Mouse (Mus musculus): ENCODE data around the gene Pgk1. TPM values are rescaled to one million over a fixed set of nuclear protein-coding genes. Genes with fewer than 3 reads are reported as not detected.

Gene Pgk1
- polyA plus RNA-seq, 3 experiments from 2014 or later, result 137 to 227 (median 157) TPM

DNA sequence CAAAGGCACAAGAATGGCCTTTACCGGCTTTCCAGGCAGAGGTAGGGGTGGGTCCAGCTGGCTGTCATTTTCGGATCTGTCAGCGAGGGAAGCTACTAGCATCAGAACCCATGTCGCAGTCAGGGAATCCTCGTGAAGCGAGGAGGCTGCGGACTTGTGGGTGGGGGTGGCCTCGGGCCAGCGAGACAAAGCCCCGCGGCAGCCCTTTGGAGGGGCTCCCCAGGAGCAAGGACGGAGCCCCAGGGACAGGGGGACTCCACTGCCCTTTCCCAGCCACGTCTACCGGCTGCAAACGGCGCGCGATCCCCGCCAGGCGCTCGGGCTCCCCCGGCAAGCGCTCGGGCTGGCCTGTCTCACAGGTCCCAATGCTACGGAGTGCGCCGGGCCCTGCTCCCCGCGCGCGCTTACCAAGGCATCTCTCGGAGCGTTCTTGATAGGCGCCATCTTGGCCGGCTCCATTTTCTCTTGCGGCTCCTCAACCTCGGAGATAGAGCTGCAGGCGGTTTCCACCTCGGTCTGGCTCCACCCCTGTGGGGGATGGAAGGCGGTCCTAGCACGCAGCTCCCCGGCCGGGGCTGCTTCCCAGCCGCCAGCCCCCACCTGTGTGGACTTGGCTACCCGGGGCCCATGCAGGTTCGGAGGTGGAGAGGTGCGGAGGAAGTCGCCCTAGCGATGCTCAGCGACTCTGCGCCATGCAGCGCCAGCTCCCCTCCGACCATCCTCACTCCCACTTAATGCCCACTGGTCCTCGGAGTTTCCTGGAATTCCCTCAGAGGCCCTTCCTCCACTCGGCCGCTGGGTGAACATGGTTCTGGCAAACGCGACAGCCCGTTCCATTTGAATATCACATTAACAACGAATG lies 32.5 kb downstream of the Pgk1 start:
- peak; percentile 94 for ATAC-seq

DNA sequence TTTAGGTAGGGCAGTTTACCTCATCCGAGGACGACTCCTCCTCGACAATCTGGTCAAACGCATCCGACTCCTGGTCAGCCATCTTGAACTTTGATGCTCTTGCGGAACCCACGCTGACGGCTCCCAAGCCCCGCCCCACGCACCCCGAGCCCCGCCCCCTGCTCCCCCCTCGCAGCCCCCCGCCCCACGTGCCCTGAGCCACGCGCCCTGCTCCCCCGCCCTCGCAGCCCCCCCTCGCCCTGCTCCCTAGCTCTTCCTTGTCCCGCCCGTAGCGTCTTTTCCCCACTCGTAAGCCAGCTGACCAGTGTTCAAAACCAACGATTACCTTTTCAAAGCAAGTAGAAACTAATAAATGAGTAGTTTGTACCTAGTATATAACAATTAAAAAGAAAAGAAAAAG lies 34.2 kb downstream of the Pgk1 start, which contains the start of gene Taf9b:
TSS of gene Taf9b (minus strand) at position 101 of the 400 bp plus-strand sequence.
- no peak for ATAC-seq

Other genes starting within 250 kb of the Pgk1 start
- 10 to 100 TPM; 28.5 to 45.3 (median 29.1) TPM for gene Magt1, start 175.2 kb upstream of the Pgk1 start, polyA plus RNA-seq (2017; shearing (Covaris generic))
- gene Cox7b, start 171.4 kb upstream of the Pgk1 start, polyA plus RNA-seq (2017; shearing (Covaris generic)), result 100 to 1,000 TPM; 180 to 388 (median 345) TPM
- gene Atp7a, start 159.8 kb upstream of the Pgk1 start, polyA plus RNA-seq (2017; shearing (Covaris generic)), result 10 to 100 TPM in 1 of 3 experiments, 1 to 10 TPM in 2; 6.0 to 10.4 (median 9.3) TPM
- gene Tlr13, start 43.9 kb upstream of the Pgk1 start, polyA plus RNA-seq (2017; shearing (Covaris generic)), result under 1 TPM in 1 of 3 experiments, not detected in 2; 0.26 TPM
- 10 to 100 TPM; 40.6 to 65.1 (median 53.7) TPM for gene Taf9b, start 34.1 kb downstream of the Pgk1 start, polyA plus RNA-seq (2017; shearing (Covaris generic))
- gene Fnd3c2, start 68.3 kb downstream of the Pgk1 start, polyA plus RNA-seq (2017; shearing (Covaris generic)), result not detected

All from inflammation-experienced regulatory T-cells, adult 6 months (primary cell).